Mouse (Mus musculus) adrenal gland, adult 8-10 months (tissue): ENCODE results near the gene Trim46. TPM values are rescaled to one million over a fixed set of nuclear protein-coding genes. Genes with fewer than 3 reads are reported as not detected.

Source experiments
- DNase-seq: peaks from one replicate; pipeline ENCODE4 v3.0.0; 2022
- total RNA-seq, 4 experiments: library from RNA; stranded (reverse); gene quantifications; 2 replicates each; pipeline ENCODE4 v1.2.4; 2022

Gene Trim46
- total RNA-seq, 4 experiments from 2014 or later: 2.8 to 4.5 (median 3.8) TPM

GRCm38 (mm10) chr3:89270891-89271290, 24.8 kb upstream of the Trim46 start:
- DNase-seq: no peak

DNA sequence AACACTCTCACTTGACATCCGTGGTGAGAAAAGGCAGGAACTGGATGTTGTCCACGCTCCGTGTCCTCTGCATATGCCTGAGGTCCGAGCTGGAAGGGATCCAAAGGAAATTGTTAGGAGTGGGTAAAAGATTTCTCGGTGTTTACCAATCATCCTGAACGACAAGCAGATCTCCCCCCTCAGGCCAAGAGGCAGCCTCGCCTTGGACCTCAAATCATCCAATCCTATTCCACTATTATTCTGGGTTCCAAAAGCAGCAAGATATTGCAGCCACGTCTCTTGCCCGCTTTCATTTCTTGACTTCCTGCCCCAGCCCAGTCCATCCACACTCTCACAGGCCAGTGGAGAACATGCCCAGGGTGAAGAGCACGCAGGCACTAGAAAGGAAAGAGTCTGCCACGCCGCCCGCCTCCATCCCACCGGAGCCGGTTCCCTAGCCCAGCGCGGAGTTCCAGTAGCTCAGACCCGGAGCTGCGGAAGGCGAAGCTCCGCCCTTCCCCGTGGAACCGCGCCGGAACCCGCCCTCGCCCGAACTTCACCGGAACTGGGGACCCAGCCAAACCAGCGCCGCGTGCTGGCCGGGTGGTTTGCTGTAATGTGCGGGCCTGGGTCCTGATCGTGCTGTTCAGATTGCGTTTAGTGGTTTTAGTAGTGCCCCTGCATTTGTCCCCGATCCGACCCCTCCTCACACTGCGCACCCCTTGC, 24.1 kb upstream of the Trim46 start, which contains the start of gene Slc50a1:
TSS of gene Slc50a1 (minus strand) at position 520 of the 705 bp plus-strand sequence.
- DNase-seq: peak; percentile 76

DNA sequence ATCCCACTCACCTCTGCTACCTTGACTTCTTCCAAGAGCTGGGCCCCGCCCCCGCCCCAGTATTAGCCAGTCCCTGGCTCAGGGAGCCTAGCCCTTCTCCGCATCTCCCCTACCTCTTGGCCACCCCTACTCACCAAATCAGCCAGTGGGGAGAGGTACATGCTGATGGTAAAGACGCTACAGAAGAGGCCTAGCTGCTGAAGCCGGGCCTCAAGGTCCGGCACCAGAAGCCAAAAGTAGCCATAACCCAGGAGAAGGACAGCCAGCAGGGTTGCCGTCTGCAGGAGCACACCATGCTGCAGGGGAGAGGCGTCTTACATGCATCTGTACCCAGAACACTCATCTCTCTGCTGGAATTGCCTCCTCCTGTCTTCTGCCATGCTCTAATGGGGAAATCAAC, 22.8 kb upstream of the Trim46 start:
- DNase-seq: no peak

GRCm38 (mm10) chr3:89266439-89266893, 20.4 kb upstream of the Trim46 start:
- DNase-seq: peak; percentile 73

GRCm38 (mm10) chr3:89262417-89262816, 16.3 kb upstream of the Trim46 start:
- no peak for DNase-seq

DNA sequence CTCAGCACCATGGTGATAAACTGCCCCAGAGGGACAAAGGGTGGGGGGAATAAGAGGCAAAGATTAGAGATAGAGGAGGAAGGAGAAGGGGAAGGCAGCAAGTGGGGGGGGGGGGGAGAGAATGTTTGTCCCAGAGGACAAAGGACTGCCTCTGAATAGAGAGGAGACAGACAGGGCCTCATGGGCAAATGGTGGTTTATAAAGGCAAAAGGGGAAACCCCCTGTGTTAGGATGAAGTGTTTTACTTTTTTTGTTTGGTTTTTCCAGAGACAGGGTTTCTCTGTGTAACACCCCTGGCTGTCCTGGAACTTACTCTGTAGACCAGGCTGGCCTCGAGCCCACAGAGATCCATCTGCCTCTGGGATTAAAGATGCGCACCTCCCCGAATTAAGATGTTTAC, 14.1 kb upstream of the Trim46 start:
- DNase-seq: no peak

DNA sequence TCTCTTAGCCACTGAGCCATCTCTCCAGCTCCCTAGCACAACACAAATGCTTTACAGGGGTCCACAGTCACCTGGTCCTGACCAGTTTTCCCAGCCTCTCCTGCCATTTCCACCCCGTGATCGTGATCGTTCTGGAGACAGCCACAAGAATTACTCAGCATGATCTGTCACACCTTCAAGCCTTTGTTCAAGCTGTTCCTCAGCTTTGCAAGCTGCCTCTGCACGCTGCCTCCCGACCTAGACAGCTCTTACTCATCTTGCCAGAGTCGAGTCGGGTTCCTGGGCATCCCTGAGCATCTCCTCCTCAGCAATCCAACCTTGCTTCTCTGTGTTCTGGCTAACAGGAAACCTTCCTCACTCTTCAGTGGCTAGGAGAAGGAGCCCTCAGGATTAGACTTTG, 13.0 kb upstream of the Trim46 start, which contains the start of gene Dpm3:
TSS of gene Dpm3 (plus strand) at position 283 of the 400 bp plus-strand sequence.
- no peak for DNase-seq

DNA sequence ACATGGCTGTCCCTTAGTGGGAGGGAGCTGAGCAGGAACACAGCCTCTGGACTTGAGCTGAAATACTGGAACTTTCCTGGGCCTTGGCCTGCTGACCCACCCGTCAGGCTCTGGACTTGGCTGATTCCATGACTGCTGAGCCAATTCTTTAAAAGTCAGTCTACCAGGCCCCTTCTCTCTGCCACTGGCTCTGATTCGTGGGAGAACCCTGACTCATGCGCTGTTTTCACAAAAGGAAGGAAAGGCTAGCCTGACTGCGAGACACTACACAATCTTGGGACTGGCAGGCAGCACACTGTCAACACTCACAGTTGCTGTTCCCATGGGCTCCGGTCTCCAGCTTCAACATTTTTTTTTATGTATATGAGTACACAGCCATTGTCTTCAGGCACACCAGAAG, 10.1 kb upstream of the Trim46 start:
- DNase-seq: no peak

GRCm38 (mm10) chr3:89254994-89255393, 8.9 kb upstream of the Trim46 start:
- DNase-seq: no peak

DNA sequence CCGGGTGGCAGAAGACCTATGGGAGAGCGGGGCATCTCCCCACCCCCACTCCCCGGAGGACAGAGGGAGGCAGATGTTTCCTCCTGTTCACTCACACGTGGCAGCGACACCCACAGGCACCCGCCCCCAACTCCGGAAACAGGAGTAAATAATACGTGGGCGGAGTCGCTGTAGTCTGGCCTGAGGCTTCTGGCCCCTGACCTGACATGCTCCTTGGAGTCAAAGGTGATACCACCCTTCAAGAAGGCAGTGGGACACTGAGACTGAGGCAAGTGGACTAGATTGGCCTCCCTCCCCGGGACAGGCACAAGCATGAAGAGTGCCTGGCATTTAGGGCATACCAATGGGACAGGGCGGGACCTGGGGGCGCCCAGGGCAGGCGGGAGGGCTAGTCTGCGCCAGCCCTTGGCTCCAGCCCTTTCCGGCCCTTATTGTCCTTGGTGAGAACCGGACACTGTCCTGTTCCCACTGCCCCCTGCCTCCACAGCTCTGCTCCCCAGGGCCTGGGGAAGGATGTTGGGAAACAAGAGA, 5.3 kb upstream of the Trim46 start:
- DNase-seq: no peak

- DNase-seq: no peak
Observed at GRCm38 (mm10) chr3:89250435-89251040, 4.4 kb upstream of the Trim46 start.

DNA sequence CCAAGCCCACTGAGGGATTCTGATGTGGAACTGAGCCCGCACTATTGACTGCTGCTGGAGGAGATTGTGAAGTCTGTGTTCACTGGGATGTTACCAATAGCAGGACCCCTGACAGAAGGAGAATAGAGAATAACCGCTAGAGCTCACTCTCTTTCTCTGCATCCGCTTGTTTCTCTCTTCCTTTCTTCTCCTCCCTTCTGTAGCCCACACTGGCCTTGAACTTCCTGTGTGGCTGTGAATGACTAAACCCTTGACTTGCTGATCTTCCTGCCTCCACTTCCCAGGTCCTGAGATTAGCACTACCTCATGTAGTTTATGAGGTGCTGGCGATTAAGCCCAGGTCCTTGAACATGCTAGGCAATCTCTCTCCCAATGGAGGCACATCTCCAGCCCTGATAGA, 1.4 kb upstream of the Trim46 start:
- no peak for DNase-seq

GRCm38 (mm10) chr3:89245688-89246171, 379 bp downstream of the Trim46 start, which contains the start of gene Krtcap2:
TSS of gene Krtcap2 (plus strand) at chr3:89245966.
- DNase-seq: no peak

DNA sequence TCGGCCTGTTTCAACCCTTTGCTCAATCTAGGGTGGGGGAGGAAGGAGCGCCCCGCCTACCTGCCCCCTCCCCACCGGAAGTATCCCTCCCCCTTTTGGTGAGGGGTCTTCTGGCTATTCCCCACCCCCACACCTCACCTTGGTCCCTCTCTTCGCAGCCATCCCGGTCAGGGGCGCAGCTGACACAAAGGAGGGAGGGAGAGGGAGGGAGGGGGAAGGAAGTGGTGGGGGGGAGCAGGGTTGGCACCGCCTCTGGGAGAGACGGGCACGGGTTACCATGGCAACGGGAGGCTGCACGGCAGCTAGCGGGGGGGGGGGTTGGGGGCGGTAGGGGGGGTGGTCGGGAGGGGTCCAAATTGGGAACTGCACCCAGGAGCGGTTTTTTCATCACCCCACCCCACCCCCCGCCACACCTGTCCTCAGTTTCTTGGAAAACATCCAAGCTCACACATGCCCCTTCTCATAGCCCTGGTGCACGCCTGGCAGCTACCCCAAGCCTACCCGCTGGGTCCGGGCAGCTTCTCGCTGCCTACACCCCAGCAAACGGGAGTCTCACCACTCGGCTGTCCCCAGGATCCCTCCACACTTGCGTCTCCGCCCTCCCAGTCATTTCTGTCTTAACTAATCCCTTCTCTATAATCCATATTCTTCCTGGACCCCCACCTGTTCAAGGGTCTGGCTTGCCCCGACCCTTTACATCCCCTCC, 974 bp downstream of the Trim46 start:
- DNase-seq: no peak

DNA sequence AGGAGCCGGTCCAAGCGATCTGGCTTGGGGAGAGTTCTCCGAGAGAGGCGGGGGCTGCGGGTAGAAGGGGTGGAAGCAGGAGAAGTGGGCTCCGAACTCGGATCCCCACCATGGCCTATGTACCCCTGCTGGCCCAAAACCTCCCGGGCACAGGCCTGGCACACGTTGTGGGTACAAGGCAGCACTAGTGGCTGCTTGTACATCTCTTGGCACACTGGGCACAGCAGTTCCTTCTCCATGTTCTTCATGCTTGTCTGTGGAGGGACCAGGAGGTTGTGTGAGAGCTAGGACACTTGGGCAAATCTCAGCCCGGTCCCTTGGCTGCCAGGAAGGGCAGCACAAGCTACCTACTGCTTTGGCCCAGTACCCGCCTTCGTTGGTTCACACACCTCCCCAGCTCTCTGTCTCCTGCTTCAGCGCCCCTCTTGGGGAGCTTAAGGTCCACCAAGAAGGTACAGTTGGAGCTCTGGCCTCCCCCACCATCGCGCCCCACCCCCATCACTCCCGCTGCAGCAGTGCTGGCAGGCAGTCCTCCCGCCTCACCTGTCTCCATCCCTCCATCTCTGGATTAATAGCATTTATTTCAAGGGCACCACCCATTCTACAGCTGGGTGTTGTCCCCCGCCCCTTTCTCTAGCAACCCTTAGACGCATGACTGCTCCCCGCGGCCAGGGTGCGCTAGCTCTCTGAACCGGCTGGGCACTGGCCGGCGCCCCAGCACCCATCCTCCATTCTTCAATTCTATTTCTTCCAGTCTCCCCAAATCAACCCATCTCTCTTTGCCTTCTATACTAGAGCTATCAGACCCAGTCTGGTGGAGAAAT, 1.7 kb downstream of the Trim46 start:
- DNase-seq: no peak

DNA sequence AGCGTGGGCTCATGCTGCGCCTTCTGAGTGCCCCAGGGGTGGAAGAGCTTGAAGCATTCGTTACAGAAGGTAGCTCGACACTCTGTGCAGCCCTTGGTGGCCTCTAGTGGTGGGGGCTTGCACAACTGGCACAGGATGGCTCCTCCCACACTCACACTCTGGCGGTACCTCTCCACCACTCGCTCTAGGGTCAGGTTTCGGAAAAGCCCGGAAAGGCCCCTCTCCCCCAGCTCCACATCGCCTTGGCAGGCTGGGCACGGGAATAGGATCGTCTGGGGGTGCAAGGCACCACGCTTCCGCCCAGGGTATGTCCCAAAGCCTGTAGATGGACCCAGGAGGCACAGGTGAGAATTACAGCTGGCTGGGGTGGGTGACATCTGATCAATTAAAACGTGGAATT, 2.5 kb downstream of the Trim46 start:
- DNase-seq: no peak

DNA sequence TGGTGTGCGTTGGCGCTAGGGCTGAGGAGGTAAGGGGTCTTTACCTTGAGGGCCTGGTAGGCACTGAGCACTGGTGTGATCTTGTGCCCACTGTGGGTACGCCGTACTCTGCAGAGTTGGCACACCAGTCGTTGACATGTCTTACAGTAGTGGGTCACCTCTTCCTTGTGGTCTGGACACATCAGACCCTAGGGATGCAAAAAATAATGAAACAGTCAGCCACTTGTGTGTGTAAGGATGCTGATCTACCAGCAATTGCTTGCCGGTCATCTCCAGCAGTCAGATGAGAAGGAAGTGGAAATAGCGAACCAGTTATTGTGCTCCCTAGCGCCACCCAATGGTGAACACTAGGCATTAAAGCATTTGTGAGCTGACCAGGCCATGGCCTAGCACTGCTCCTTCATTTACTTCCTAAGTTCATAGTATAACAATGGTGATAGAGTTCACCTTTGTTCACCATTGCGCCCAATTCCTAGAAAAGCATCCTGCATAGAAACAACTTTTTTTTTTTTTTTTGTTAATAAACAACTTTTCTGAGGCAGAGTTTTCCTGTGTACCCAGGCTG, 3.7 kb downstream of the Trim46 start:
- DNase-seq: no peak

- DNase-seq: no peak
Observed at GRCm38 (mm10) chr3:89238494-89238893, 7.6 kb downstream of the Trim46 start.

- DNase-seq: no peak
Observed at GRCm38 (mm10) chr3:89237682-89238081, 8.4 kb downstream of the Trim46 start.

GRCm38 (mm10) chr3:89236516-89236915, 9.6 kb downstream of the Trim46 start:
- DNase-seq: no peak

- DNase-seq: no peak
Observed at GRCm38 (mm10) chr3:89233562-89234110, 12.5 kb downstream of the Trim46 start.
